Mouse (Mus musculus) intestine, embryonic 14.5 days (tissue): Measurements from ENCODE around the gene 2010111I01Rik. TPM values are rescaled to one million over a fixed set of nuclear protein-coding genes. Genes with fewer than 3 reads are reported as not detected.
A peak's percentile ranks its signal among the peaks of the same experiment; 100 is the strongest.

Source experiments
- ATAC-seq: fragments of 200-750 bp; cut with Nextera tagmentation; replicated peaks from 2 replicates; pipeline ENCODE4 v1.8.0; 2017; ENCODE audit warnings: low read depth, moderate number of reproducible peaks, moderate TSS enrichment, moderate library complexity; ENCODE audit not compliant: low FRiP score, low TSS enrichment
- DNase-seq: peaks from one replicate; pipeline ENCODE4 v3.0.0-alpha.2; 2018; ENCODE audit warnings: low spot score
- H3K27ac ChIP-seq: fragments of 300-500 bp; sonication (generic); 2 replicates; pipeline ENCODE4 v1.5.1; 2014; ENCODE audit warnings: low read depth, mild to moderate bottlenecking, control low read depth
- H3K27me3 ChIP-seq: fragments of 300-500 bp; sonication (generic); replicated peaks from 2 replicates; pipeline ENCODE4 v1.6.1; 2014; ENCODE audit warnings: low read length, control low read depth; ENCODE audit not compliant: control insufficient read depth, insufficient read depth
- H3K36me3 ChIP-seq: fragments of 300-500 bp; sonication (generic); 2 replicates; pipeline ENCODE4 v1.6.1; 2014; ENCODE audit warnings: low read length, control low read depth; ENCODE audit not compliant: control insufficient read depth, insufficient read depth
- H3K4me1 ChIP-seq: fragments of 300-500 bp; sonication (generic); replicated peaks from 2 replicates; pipeline ENCODE4 v1.6.1; 2014; ENCODE audit warnings: low read length, control low read depth, mixed read lengths; ENCODE audit not compliant: control insufficient read depth, insufficient read depth
- H3K4me2 ChIP-seq: fragments of 300-500 bp; sonication (generic); 2 replicates; pipeline ENCODE4 v1.6.1; 2014; ENCODE audit warnings: low read length
- H3K4me3 ChIP-seq: fragments of 300-500 bp; sonication (generic); 2 replicates; pipeline ENCODE4 v1.5.1; 2014; ENCODE audit warnings: low read depth, low read length, control low read depth, mixed read lengths
- H3K9ac ChIP-seq: fragments of 300-500 bp; sonication (generic); 2 replicates; pipeline ENCODE4 v1.6.1; 2014; ENCODE audit warnings: mild to moderate bottlenecking, low read length
- H3K9me3 ChIP-seq: fragments of 300-500 bp; sonication (generic); 2 replicates; pipeline ENCODE4 v1.6.1; 2016; ENCODE audit warnings: low read length, control low read depth; ENCODE audit not compliant: control insufficient read depth
- WGBS: fragments of 180-500 bp; shearing (Covaris S2); extraction: QIAGEN DNeasy Blood & Tissue Kit; methylation state at CpG from one replicate; pipeline ENCODE4 v1.1.7; 2014; 5-methylcytosine and 5-hydroxymethylcytosine counted together
- polyA plus RNA-seq: library from polyadenylated mRNA; unstranded; fragments of >200 nt; fragmentation: Nextera tagmentation; extraction: Ambion mirVana; gene quantifications from 2 replicates; pipeline ENCODE4 v1.2.1, GENCODE M21; 2014

The 2010111I01Rik gene
- polyA plus RNA-seq, 1 experiment from 2014 or later = 135 TPM

DNA sequence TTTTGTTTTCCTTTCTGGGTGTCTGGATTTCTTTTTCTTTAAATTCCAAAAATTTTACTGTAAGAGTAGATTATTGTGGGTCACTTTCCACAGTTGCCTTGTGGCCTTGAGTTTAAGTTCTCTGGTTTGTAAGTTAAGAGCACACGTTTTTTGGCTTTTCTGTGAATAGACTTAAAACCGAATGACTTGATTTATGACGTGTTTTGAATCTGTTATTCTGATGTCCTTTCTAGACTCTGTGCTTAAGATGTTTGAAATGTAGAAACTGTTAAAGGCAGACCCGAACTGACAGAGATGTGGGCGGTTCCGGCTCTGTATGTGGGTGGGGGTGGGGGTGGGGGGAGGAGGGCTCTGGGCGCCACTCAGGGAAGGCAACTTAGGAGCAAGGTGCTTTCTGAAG is 282.3 kb downstream of the 2010111I01Rik start:
- DNase-seq (no peak), ATAC-seq (no peak)
- no peak overlapping the region for H3K4me2 ChIP-seq

DNA sequence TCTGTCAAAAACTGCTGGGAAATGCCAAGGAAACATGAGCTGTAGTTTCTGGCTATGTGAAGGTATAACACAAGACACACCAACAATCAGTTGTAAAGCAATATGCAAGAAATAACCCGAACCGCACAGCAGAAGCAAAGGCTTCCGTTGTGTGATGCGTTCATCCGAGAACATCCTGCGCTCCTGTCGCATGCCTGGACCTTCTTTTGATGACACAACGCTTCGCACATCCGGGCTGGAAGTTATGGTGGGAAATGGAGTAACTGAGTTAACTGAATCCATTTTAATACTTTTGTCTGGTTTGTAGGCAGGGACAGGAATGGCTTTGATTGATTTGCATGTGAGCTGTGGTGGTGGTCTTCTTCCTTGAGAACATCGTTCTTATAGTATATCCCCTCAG is 282.9 kb downstream of the 2010111I01Rik start:
- Histone ChIP-seq H3K4me2 (no peak overlapping the region), H3K4me1 (peaks cover 45% of the 10 kb centered on the region), H3K27me3 (no peaks in the 10 kb centered on the region), H3K27ac (no peak overlapping the region), H3K36me3 (peaks cover 27% of the 10 kb centered on the region), H3K9ac (no peak overlapping the region), H3K4me3 (no peak overlapping the region), H3K9me3 (no peaks in the 10 kb centered on the region)
- DNase-seq = no peak
- WGBS = 93% methylated on average over 11 of the region's 11 CpGs
- ATAC-seq = no peak

More for the DNA sequence above, 282.3 kb downstream of the 2010111I01Rik start:
- no peak overlapping the region for H3K4me3 ChIP-seq
- no peaks in the 10 kb centered on the region for H3K27me3 ChIP-seq
- H3K27ac ChIP-seq = no peak overlapping the region
- no peak overlapping the region for H3K9ac ChIP-seq
- 51% methylated on average over 7 of the region's 7 CpGs for WGBS
- peaks cover 49% of the 10 kb centered on the region for H3K4me1 ChIP-seq
- peaks cover 27% of the 10 kb centered on the region for H3K36me3 ChIP-seq
- H3K9me3 ChIP-seq = no peaks in the 10 kb centered on the region

DNA sequence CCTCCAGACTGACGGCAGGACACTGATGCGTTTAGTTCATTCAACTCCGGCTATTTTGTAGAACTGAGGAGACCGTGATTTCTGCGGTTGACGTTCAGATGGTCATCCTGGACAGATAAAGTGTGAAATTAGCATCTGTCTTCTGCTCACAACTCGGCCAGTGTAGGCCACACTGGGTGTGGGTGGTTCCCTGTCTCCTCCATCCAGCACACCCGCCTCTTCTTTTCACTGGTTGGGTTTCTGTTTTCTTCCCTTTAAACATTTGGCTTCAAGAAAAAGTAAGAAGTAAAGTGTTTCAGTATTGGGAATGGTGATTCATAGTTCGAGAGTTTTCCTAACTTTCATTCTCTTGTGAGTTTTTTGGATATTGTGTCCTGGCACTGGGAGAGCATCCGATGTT is 283.6 kb downstream of the 2010111I01Rik start:
- Histone ChIP-seq H3K4me3 (no peak overlapping the region), H3K4me2 (no peak overlapping the region), H3K4me1 (peaks cover 48% of the 10 kb centered on the region), H3K27me3 (no peaks in the 10 kb centered on the region), H3K9ac (no peak overlapping the region), H3K36me3 (peaks cover 27% of the 10 kb centered on the region), H3K9me3 (no peaks in the 10 kb centered on the region), H3K27ac (no peak overlapping the region)
- no peak for DNase-seq
- 86% methylated on average over 10 of the region's 10 CpGs for WGBS
- no peak for ATAC-seq

DNA sequence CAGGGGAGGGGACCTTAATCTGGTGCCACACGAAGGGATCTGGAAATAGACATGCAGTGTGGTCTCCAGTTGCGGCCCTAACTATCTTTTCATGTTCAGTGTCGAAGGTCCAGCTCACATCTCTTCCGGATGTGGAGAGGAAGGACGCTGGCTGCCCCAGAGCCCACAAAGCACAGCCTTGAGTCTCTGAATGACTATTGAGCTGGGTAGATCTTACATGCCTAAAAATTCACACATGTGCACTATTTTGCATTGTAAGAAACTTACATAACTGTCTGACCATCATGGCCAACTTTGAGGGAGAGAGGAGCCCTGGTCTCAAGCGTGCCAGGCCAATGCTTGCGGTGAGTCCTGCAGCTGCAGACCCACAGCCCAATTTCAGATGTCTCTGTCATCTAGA is 284.5 kb downstream of the 2010111I01Rik start:
- DNase-seq (no peak), ATAC-seq (no peak)
- H3K9me3 ChIP-seq = no peaks in the 10 kb centered on the region
- 81% methylated on average over 7 of the region's 7 CpGs for WGBS
- H3K9ac ChIP-seq = no peak overlapping the region
- peaks cover 44% of the 10 kb centered on the region for H3K4me1 ChIP-seq
- H3K36me3 ChIP-seq = peaks cover 27% of the 10 kb centered on the region
- H3K27me3 ChIP-seq = no peaks in the 10 kb centered on the region
- no peak overlapping the region for H3K4me3 ChIP-seq
- H3K4me2 ChIP-seq = no peak overlapping the region
- H3K27ac ChIP-seq = no peak overlapping the region

DNA sequence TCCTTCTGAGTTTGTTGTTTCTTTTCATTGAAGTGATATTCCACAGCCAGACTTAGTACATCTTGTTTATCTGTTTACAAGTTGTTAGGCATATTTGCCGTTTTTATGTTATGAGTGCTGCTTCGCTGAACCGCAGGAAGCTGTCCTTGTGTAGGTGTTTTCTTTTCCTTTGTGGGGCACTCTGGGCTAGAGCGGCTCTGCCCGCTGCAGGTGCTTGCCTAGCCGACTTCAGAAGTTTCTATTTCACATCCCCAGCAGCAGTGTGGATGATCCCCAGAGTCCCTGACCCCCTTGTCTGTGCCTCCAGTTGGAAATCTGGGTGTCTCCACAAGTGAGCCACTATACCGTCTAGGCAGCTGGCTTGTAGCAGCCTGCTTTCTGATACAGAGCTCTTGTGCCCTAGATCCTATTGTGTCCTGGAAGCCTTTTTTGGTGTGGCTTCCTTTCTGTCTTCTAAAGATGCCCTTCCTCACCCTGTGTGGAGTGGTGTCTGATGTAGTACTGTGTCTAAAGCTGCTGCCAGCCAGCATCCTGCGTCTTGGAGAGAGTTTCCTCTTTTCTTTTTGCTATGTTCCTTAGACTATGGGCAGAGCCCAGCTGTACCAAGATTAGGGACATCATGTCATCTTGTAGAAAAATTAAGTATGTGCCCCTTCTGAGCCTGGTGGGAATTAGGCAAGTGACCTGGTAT is 285.2 kb downstream of the 2010111I01Rik start:
- Histone ChIP-seq H3K9me3 (no peaks in the 10 kb centered on the region), H3K27ac (no peak overlapping the region), H3K4me1 (peaks cover 44% of the 10 kb centered on the region), H3K4me2 (no peak overlapping the region), H3K36me3 (peaks cover 22% of the 10 kb centered on the region), H3K9ac (no peak overlapping the region), H3K27me3 (no peaks in the 10 kb centered on the region), H3K4me3 (no peak overlapping the region)
- ATAC-seq = no peak
- WGBS = 81% methylated on average over 8 of the region's 8 CpGs
- no peak for DNase-seq

DNA sequence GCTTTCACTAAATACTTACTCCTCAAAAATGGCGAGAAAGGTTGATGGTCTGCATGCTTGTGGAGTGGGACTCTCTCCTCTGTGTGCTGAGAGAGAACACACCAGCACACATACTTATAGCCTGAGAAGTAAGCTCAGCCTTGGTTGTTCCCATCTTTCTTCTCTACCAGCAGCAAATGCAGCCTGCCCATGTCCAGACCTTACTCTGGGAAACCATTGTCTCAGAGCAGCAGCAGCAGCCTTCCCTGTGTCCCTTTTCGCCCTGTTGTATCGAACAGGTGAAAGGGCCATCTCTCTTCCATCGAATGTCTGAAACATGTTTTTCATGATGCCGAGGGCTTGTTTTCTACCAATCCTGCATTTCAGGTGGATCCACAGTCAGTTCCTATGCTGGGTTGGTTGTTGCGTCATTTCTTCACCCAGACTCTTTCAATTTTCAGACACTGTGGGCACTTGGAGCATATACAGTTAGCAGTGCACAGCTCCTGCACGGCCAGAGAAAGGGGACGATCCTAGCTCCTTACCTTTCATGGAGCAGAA is 285.8 kb downstream of the 2010111I01Rik start:
- H3K9ac ChIP-seq = no peak overlapping the region
- no peak overlapping the region for H3K4me3 ChIP-seq
- H3K4me2 ChIP-seq = no peak overlapping the region; the same call in 1 of the 2 replicates
- H3K27me3 ChIP-seq = no peaks in the 10 kb centered on the region
- no peak for ATAC-seq
- DNase-seq = no peak
- H3K36me3 ChIP-seq = peaks cover 25% of the 10 kb centered on the region
- no peaks in the 10 kb centered on the region for H3K9me3 ChIP-seq
- 87% methylated on average over 8 of the region's 8 CpGs for WGBS
- H3K4me1 ChIP-seq = peaks cover 46% of the 10 kb centered on the region
- H3K27ac ChIP-seq = peak overlapping the region; percentile 35; the same call in 1 of the 2 replicates

DNA sequence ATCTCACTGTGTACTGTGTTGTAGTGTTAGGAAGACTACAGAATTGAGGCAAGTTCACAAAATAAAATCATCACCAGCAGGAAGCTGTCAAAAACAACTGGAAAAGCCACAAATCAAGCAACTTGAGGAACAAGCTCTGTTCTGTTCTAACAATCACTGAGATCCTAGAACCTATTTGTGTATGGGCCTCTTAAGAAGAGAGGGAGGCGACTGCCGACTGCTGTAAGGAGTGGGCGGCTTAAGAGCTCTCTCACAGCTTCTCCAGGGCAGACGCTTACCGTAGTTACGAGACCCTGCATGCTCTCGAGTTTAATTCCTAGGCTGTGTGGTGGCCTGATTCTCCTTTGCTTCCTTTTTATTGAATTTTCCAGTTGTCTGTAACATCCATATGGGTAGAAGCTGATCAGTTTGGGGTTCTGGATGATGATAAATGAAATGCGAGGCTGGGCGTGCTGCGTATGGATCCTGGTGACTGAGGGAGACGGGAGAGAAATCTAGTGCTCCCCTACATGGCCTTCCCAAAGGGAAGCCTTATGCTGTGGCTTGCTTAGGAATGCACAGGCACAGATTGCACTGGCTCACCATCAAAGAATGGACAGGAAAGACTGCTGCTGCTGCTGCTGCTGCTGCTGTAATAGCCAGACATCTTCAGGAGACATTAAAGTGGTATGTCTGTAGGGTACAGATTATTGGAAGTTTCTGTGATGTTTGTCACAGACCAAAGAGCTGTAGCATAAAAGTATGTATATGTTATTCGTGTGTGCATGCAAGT is 286.6 kb downstream of the 2010111I01Rik start:
- ATAC-seq (no peak), DNase-seq (no peak)
- peaks cover 23% of the 10 kb centered on the region for H3K36me3 ChIP-seq
- WGBS = 51% methylated on average over 12 of the region's 12 CpGs
- H3K4me3 ChIP-seq = 0 out of 2 replicates have a peak overlapping the region, but pooled peaks have one; percentile 8
- H3K4me1 ChIP-seq = peaks cover 42% of the 10 kb centered on the region
- H3K27ac ChIP-seq = peak overlapping the region; percentile 35; the same call in 1 of the 2 replicates
- H3K27me3 ChIP-seq = no peaks in the 10 kb centered on the region
- no peaks in the 10 kb centered on the region for H3K9me3 ChIP-seq
- peak overlapping the region; percentile 12; the same call in 1 of the 2 replicates for H3K4me2 ChIP-seq
- H3K9ac ChIP-seq = no peak overlapping the region

DNA sequence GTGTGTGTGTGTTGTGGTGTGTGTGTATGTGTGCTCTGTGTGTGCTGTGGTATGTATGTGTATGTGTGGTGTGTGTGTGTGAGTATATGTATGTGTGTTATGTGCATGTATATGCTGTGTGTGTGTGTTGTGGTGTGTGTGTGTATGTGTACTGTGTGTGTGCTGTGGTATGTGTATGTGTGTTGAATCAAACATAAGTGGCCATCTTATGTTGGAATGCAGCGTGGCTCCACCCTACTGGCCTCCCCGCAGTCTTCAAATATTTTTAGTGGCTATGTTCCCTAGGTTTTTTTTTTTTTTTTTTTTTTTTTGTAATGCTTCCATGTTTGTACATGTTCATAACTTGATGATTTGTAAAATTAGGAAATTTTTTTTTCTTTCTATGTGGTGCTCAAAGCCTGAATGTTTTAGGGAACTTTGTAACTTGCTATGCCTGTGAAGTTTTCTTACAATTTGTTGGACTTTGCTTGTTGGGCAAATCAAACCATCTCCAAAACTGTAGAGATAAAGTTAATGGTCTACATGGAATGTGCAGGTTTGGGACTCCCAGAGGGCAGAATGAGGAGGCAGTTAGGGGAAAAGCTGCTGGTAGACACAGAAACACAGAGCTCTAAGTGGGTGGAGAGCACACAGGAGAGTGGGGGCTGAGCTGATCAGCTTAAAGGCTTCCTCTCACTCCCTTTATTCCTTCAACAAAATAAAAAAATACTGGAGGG is 287.8 kb downstream of the 2010111I01Rik start:
- Histone ChIP-seq H3K27ac (no peak overlapping the region), H3K4me1 (peaks cover 31% of the 10 kb centered on the region)
- ATAC-seq = no peak

More for the DNA sequence above, 287.8 kb downstream of the 2010111I01Rik start:
- no peaks in the 10 kb centered on the region for H3K9me3 ChIP-seq
- no peaks in the 10 kb centered on the region for H3K27me3 ChIP-seq
- no peak overlapping the region for H3K4me2 ChIP-seq
- H3K9ac ChIP-seq = no peak overlapping the region
- 75% methylated on average over 2 of the region's 2 CpGs for WGBS
- no peak overlapping the region for H3K4me3 ChIP-seq
- H3K36me3 ChIP-seq = peaks cover 29% of the 10 kb centered on the region
- DNase-seq = no peak
